Mouse (Mus musculus): ENCODE measurements around the gene Zfp677. TPM values are rescaled to one million over a fixed set of nuclear protein-coding genes. Genes with fewer than 3 reads are reported as not detected.

The Zfp677 gene
- total and polyA plus RNA-seq, 2 experiments from 2014 or later = 2.1 to 5.2 TPM

Other genes with a start within 250 kb of the Zfp677 start
- gene Vmn1r234, start 157.7 kb upstream of the Zfp677 start, total RNA-seq (2014; rRNA removed) = not detected in 2 replicates
- gene Vmn1r234, start 157.7 kb upstream of the Zfp677 start, polyA plus RNA-seq (2015; fragmentation: Nextera tagmentation; extraction: Ambion mirVana) = not detected in 2 replicates
- not detected in 2 replicates for gene Vmn1r235, start 127.3 kb upstream of the Zfp677 start, total RNA-seq (2014; rRNA removed)
- gene Vmn1r235, start 127.3 kb upstream of the Zfp677 start, polyA plus RNA-seq (2015; fragmentation: Nextera tagmentation; extraction: Ambion mirVana) = not detected in 2 replicates
- not detected in 2 replicates for gene Vmn1r236, start 100.8 kb upstream of the Zfp677 start, total RNA-seq (2014; rRNA removed)
- gene Vmn1r236, start 100.8 kb upstream of the Zfp677 start, polyA plus RNA-seq (2015; fragmentation: Nextera tagmentation; extraction: Ambion mirVana) = not detected in 2 replicates
- not detected in 2 replicates for gene Vmn1r237, start 71.9 kb upstream of the Zfp677 start, total RNA-seq (2014; rRNA removed)
- gene Vmn1r237, start 71.9 kb upstream of the Zfp677 start, polyA plus RNA-seq (2015; fragmentation: Nextera tagmentation; extraction: Ambion mirVana) = not detected in 2 replicates
- gene Zfp54, start 39.5 kb downstream of the Zfp677 start, total RNA-seq (2014; rRNA removed) = 3.1 and 4.2 TPM in 2 replicates
- 1.3 and 3.0 TPM in 2 replicates for gene Zfp54, start 39.5 kb downstream of the Zfp677 start, polyA plus RNA-seq (2015; fragmentation: Nextera tagmentation; extraction: Ambion mirVana)
- 6.5 and 7.7 TPM in 2 replicates for gene Zfp51, start 66.6 kb downstream of the Zfp677 start, total RNA-seq (2014; rRNA removed)
- 6.0 and 6.6 TPM in 2 replicates for gene Zfp51, start 66.6 kb downstream of the Zfp677 start, polyA plus RNA-seq (2015; fragmentation: Nextera tagmentation; extraction: Ambion mirVana)
- gene Zfp53, start 105.2 kb downstream of the Zfp677 start, total RNA-seq (2014; rRNA removed) = 6.2 and 6.6 TPM in 2 replicates
- gene Zfp53, start 105.2 kb downstream of the Zfp677 start, polyA plus RNA-seq (2015; fragmentation: Nextera tagmentation; extraction: Ambion mirVana) = 8.0 and 11.3 TPM in 2 replicates
- gene Zfp52, start 151.8 kb downstream of the Zfp677 start, total RNA-seq (2014; rRNA removed) = 3.2 and 4.9 TPM in 2 replicates
- gene Zfp52, start 151.8 kb downstream of the Zfp677 start, polyA plus RNA-seq (2015; fragmentation: Nextera tagmentation; extraction: Ambion mirVana) = 1.7 and 2.1 TPM in 2 replicates
- 21.0 and 21.8 TPM in 2 replicates for gene Zfp948, start 183.3 kb downstream of the Zfp677 start, total RNA-seq (2014; rRNA removed)
- 12.9 and 15.5 TPM in 2 replicates for gene Zfp948, start 183.3 kb downstream of the Zfp677 start, polyA plus RNA-seq (2015; fragmentation: Nextera tagmentation; extraction: Ambion mirVana)